Mouse (Mus musculus) hindbrain, embryonic 14.5 days (tissue): Measurements from ENCODE around the gene Hexb. TPM values are rescaled to one million over a fixed set of nuclear protein-coding genes. Genes with fewer than 3 reads are reported as not detected.
A peak's percentile ranks its signal among the peaks of the same experiment; 100 is the strongest.
"Not testable (repeated sequence)": the region's sequence is repeated elsewhere in the genome, so short reads cannot be mapped to it uniquely, and the experiment has no call there.

Source experiments
- ATAC-seq: fragments of 200-750 bp; cut with Nextera tagmentation; 2 replicates; pipeline ENCODE4 v1.8.0; 2017; ENCODE audit warnings: moderate number of reproducible peaks, mild to moderate bottlenecking, moderate TSS enrichment, moderate library complexity; ENCODE audit not compliant: low FRiP score
- DNase-seq: peaks from one replicate; pipeline ENCODE4 v3.0.0-alpha.2; 2015; ENCODE audit warnings: low spot score
- H3K27ac ChIP-seq: fragments of 300-500 bp; sonication (generic); 2 replicates; pipeline ENCODE4 v1.5.1; 2014; ENCODE audit warnings: mild to moderate bottlenecking, moderate library complexity
- H3K27me3 ChIP-seq: fragments of 300-500 bp; sonication (generic); 2 replicates; pipeline ENCODE4 v1.6.1; 2014; ENCODE audit warnings: mild to moderate bottlenecking, low read length, mixed read lengths; ENCODE audit not compliant: control insufficient read depth, insufficient read depth
- H3K36me3 ChIP-seq: fragments of 300-500 bp; sonication (generic); replicated peaks from 2 replicates; pipeline ENCODE4 v1.6.1; 2014; ENCODE audit not compliant: control insufficient read depth, insufficient read depth
- H3K4me1 ChIP-seq: fragments of 300-500 bp; sonication (generic); replicated peaks from 2 replicates; pipeline ENCODE4 v1.6.1; 2014; ENCODE audit warnings: antibody characterized with exemption, low read length, mixed read lengths; ENCODE audit not compliant: control insufficient read depth, insufficient read depth
- H3K4me2 ChIP-seq: fragments of 300-500 bp; sonication (generic); replicated peaks from 2 replicates; pipeline ENCODE4 v1.6.1; 2014; ENCODE audit warnings: mild to moderate bottlenecking, moderate library complexity
- H3K4me3 ChIP-seq: fragments of 300-500 bp; sonication (generic); replicated peaks from 2 replicates; pipeline ENCODE4 v1.5.1; 2014; ENCODE audit warnings: mild to moderate bottlenecking, low read length
- H3K9ac ChIP-seq: fragments of 300-500 bp; sonication (generic); 2 replicates; pipeline ENCODE4 v1.6.1; 2014
- H3K9me3 ChIP-seq: fragments of 300-500 bp; sonication (generic); 2 replicates; pipeline ENCODE4 v1.6.1; 2016; ENCODE audit warnings: low read length; ENCODE audit not compliant: control insufficient read depth
- WGBS: fragments of 180-500 bp; shearing (Covaris S2); extraction: QIAGEN DNeasy Blood & Tissue Kit; methylation state at CpG from one replicate; pipeline ENCODE4 v1.1.7; 2014; 5-methylcytosine and 5-hydroxymethylcytosine counted together
- polyA plus RNA-seq: library from polyadenylated mRNA; unstranded; fragments of >200 nt; fragmentation: Nextera tagmentation; extraction: Ambion mirVana; gene quantifications from 2 replicates; pipeline ENCODE4 v1.2.1, GENCODE M21; 2014

The Hexb gene
- polyA plus RNA-seq, 1 experiment from 2014 or later, result 45.3 TPM

GRCm38 (mm10) chr13:97178943-97179342, 19.2 kb downstream of the Hexb start:
- WGBS, result 67% methylated on average over 7 of the region's 7 CpGs
- Histone ChIP-seq H3K9me3 (no peaks in the 10 kb centered on the region), H3K36me3 (peaks cover 69% of the 10 kb centered on the region), H3K4me2 (no peak overlapping the region), H3K4me1 (no peaks in the 10 kb centered on the region), H3K27me3 (no peaks in the 10 kb centered on the region), H3K9ac (no peak overlapping the region), H3K4me3 (no peak overlapping the region), H3K27ac (no peak overlapping the region)
- DNase-seq (no peak), ATAC-seq (no peak)

GRCm38 (mm10) chr13:97176731-97177130, 21.4 kb downstream of the Hexb start:
- Histone ChIP-seq H3K4me2 (no peak overlapping the region), H3K4me3 (no peak overlapping the region), H3K9me3 (no peaks in the 10 kb centered on the region), H3K4me1 (no peaks in the 10 kb centered on the region), H3K36me3 (peaks cover 84% of the 10 kb centered on the region), H3K27ac (no peak overlapping the region), H3K9ac (no peak overlapping the region), H3K27me3 (no peaks in the 10 kb centered on the region)
- DNase-seq (no peak), ATAC-seq (no peak)
- WGBS, result 94% methylated on average over 5 of the region's 5 CpGs

GRCm38 (mm10) chr13:97175520-97176264, 22.5 kb downstream of the Hexb start:
- Histone ChIP-seq H3K4me3 (no peak overlapping the region), H3K4me2 (no peak overlapping the region), H3K9ac (no peak overlapping the region), H3K36me3 (peaks cover 87% of the 10 kb centered on the region), H3K4me1 (no peaks in the 10 kb centered on the region), H3K27me3 (no peaks in the 10 kb centered on the region), H3K9me3 (no peaks in the 10 kb centered on the region), H3K27ac (no peak overlapping the region)
- ATAC-seq, result no peak
- WGBS, result 91% methylated on average over 10 of the region's 10 CpGs
- DNase-seq, result no peak

GRCm38 (mm10) chr13:97145834-97146233, 52.3 kb downstream of the Hexb start:
- no peaks in the 10 kb centered on the region for H3K4me1 ChIP-seq
- 61% methylated on average over 4 of the region's 4 CpGs for WGBS
- no peak overlapping the region for H3K4me3 ChIP-seq
- no peak overlapping the region for H3K27ac ChIP-seq
- DNase-seq (peak; percentile 68), ATAC-seq (no peak)
- no peak overlapping the region for H3K9ac ChIP-seq
- H3K4me2 ChIP-seq, result no peak overlapping the region
- peaks cover 71% of the 10 kb centered on the region for H3K36me3 ChIP-seq
- no peaks in the 10 kb centered on the region for H3K27me3 ChIP-seq
- no peaks in the 10 kb centered on the region for H3K9me3 ChIP-seq

GRCm38 (mm10) chr13:97142321-97142720, 55.8 kb downstream of the Hexb start:
- H3K9me3 ChIP-seq, result no peaks in the 10 kb centered on the region
- no peaks in the 10 kb centered on the region for H3K27me3 ChIP-seq
- no peak overlapping the region for H3K4me3 ChIP-seq
- H3K27ac ChIP-seq, result no peak overlapping the region
- WGBS, result 94% methylated on average over 7 of the region's 7 CpGs
- ATAC-seq, result no peak
- DNase-seq, result no peak
- H3K9ac ChIP-seq, result no peak overlapping the region
- H3K36me3 ChIP-seq, result peaks cover 40% of the 10 kb centered on the region
- peaks cover 8% of the 10 kb centered on the region for H3K4me1 ChIP-seq
- no peak overlapping the region for H3K4me2 ChIP-seq

GRCm38 (mm10) chr13:97138404-97138931, 59.7 kb downstream of the Hexb start:
- H3K4me2 ChIP-seq, result peak overlapping the region; percentile 48
- H3K4me1 ChIP-seq, result peaks cover 16% of the 10 kb centered on the region
- H3K27ac ChIP-seq, result peak overlapping the region; percentile 89
- not testable (repeated sequence) for H3K9me3 ChIP-seq, ATAC-seq, H3K27me3 ChIP-seq, DNase-seq
- peaks cover 40% of the 10 kb centered on the region for H3K36me3 ChIP-seq
- H3K9ac ChIP-seq, result peak overlapping the region; percentile 94
- 31% methylated on average over 8 of the region's 8 CpGs for WGBS
- peak overlapping the region; percentile 87 for H3K4me3 ChIP-seq

- Histone ChIP-seq H3K27ac (peak within 1 kb of the TSS; percentile 89), H3K36me3 (peaks cover 39% of the 10 kb centered on the region), H3K27me3 (no peaks in the 10 kb centered on the region), H3K9me3 (no peaks in the 10 kb centered on the region), H3K4me2 (peak within 1 kb of the TSS; percentile 90), H3K4me3 (peak within 1 kb of the TSS; percentile 87), H3K9ac (peak within 1 kb of the TSS; percentile 94), H3K4me1 (peaks cover 16% of the 10 kb centered on the region)
- ATAC-seq (peak; percentile 98), DNase-seq (peak; percentile 94)
- under 1% methylated on average over 57 of the region's 57 CpGs for WGBS
Observed at GRCm38 (mm10) chr13:97137466-97138400, 60.4 kb downstream of the Hexb start, which contains the start of the genes Gfm2 and Nsa2. Gene Gfm2, plus strand, starts transcription at chr13:97137937. Gene Nsa2, minus strand, starts transcription at chr13:97137937.

GRCm38 (mm10) chr13:97130413-97130812, 67.7 kb downstream of the Hexb start:
- H3K9me3 ChIP-seq, H3K27ac ChIP-seq: not testable (repeated sequence)

GRCm38 (mm10) chr13:97129654-97130053, 68.5 kb downstream of the Hexb start:
- peaks cover 60% of the 10 kb centered on the region for H3K36me3 ChIP-seq
- not testable (repeated sequence) for DNase-seq, ATAC-seq, H3K4me2 ChIP-seq, H3K9ac ChIP-seq, H3K4me3 ChIP-seq, H3K9me3 ChIP-seq, H3K27me3 ChIP-seq, H3K27ac ChIP-seq, H3K4me1 ChIP-seq
- 89% methylated on average over 2 of the region's 4 CpGs for WGBS

More at GRCm38 (mm10) chr13:97130413-97130812, 67.7 kb downstream of the Hexb start:
- H3K9ac ChIP-seq, H3K27me3 ChIP-seq, H3K4me2 ChIP-seq, DNase-seq, ATAC-seq, H3K4me1 ChIP-seq, H3K4me3 ChIP-seq: not testable (repeated sequence)
- peaks cover 60% of the 10 kb centered on the region for H3K36me3 ChIP-seq
- no CpG with 5 or more reads among the region's 2 CpGs for WGBS
